Mouse (Mus musculus) spleen, adult 2 months (tissue): ENCODE data around the gene Lrrn2.

Experiments
- CTCF ChIP-seq: fragments of 200-500 bp; IDR thresholded peaks from 2 replicates; pipeline ENCODE4 v1.5.1; 2011; ENCODE audit warnings: mild to moderate bottlenecking, inconsistent platforms; ENCODE audit not compliant: insufficient read depth, insufficient read length, insufficient replicate concordance; ENCODE audit errors: extremely low read depth
- POLR2A ChIP-seq: fragments of 200-500 bp; IDR thresholded peaks from 2 replicates; pipeline ENCODE4 v1.6.1; 2011; ENCODE audit warnings: low read depth, low read length, inconsistent platforms

DNA sequence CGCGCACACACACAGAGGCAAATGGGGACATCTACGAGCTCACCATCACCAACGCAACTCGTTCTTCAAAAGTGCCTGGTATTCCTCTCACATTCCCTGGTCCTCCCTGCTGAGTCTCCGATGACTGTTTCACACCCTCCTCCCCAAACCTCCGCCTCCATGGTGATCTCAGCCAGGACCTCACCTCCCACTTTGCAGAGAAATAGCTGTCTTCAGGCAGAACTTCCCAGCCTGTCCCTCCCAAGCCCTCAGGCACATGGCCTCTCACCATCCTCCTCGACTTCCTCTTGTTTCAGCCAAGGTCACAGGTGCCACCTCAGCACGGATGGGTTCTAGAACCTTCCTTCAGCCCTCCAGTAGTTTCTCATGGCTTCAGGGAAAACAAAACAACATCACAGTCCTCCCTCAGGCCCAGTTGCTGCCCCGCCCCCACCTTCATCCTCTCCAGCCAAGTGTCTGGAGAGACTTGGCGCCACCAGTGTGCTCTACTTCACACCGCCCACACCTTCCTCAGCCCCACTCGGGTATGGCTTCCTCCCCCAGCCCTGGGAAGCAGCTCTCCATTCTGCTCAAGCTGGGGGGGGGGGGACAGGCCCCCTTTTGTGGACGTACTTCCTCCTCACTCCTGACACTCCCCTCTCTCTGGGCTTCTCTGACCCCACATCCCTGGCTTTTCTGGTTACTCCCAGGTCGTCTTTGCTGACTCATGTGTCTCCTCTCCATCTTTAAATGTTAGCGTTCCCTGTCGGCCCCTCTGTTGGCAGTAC, 13.4 kb downstream of the Lrrn2 start:
- no peak for TF ChIP-seq CTCF
- no peak for TF ChIP-seq POLR2A
